Mouse (Mus musculus): ENCODE data around the gene Tarbp2. TPM values are rescaled to one million over a fixed set of nuclear protein-coding genes. Genes with fewer than 3 reads are reported as not detected.

The Tarbp2 gene
- polyA plus RNA-seq, 1 experiment = 67.5 TPM

- no peaks in the 10 kb centered on the region for H3K4me1 ChIP-seq (ENCODE audit: control insufficient read depth, insufficient read depth, low read length)
- TF ChIP-seq POLR2A (IDR thresholded peaks at IDR 0.05; ENCODE audit: borderline replicate concordance, control insufficient read depth, low read depth, low read length) (no peak), CTCF (IDR thresholded peaks at IDR 0.05; ENCODE audit: control insufficient read depth, insufficient read depth, low read length) (no peak)
- H3K4me3 ChIP-seq (replicated peaks; ENCODE audit: control insufficient read depth, low read depth, low read length) = no peak overlapping the region
- H3K27ac ChIP-seq (ENCODE audit: control insufficient read depth, insufficient read depth, low read depth, low read length, poor library complexity) = no peak overlapping the region
- 89% methylated on average over 1 of the region's 1 CpGs for WGBS
These were observed 44.5 kb downstream of the Tarbp2 start for GRCm38 (mm10) chr15:102562491-102562890.

- TF ChIP-seq POLR2A (IDR thresholded peaks at IDR 0.05; ENCODE audit: borderline replicate concordance, control insufficient read depth, low read depth, low read length) (no peak), CTCF (IDR thresholded peaks at IDR 0.05; ENCODE audit: control insufficient read depth, insufficient read depth, low read length) (no peak)
- H3K27ac ChIP-seq (ENCODE audit: control insufficient read depth, insufficient read depth, low read depth, low read length, poor library complexity) = no peak overlapping the region
- WGBS = 84% methylated on average over 3 of the region's 3 CpGs
- H3K4me1 ChIP-seq (ENCODE audit: control insufficient read depth, insufficient read depth, low read length) = no peaks in the 10 kb centered on the region
- no peak overlapping the region for H3K4me3 ChIP-seq (replicated peaks; ENCODE audit: control insufficient read depth, low read depth, low read length)
These were observed 45.1 kb downstream of the Tarbp2 start for GRCm38 (mm10) chr15:102563061-102563460.

GRCm38 (mm10) chr15:102563681-102564080, 45.7 kb downstream of the Tarbp2 start:
- no peak overlapping the region for H3K4me3 ChIP-seq (replicated peaks; ENCODE audit: control insufficient read depth, low read depth, low read length)
- H3K4me1 ChIP-seq (ENCODE audit: control insufficient read depth, insufficient read depth, low read length) = no peaks in the 10 kb centered on the region
- 86% methylated on average over 5 of the region's 5 CpGs for WGBS
- TF ChIP-seq POLR2A (IDR thresholded peaks at IDR 0.05; ENCODE audit: borderline replicate concordance, control insufficient read depth, low read depth, low read length) = no peak
- TF ChIP-seq CTCF (IDR thresholded peaks at IDR 0.05; ENCODE audit: control insufficient read depth, insufficient read depth, low read length) = no peak
- no peak overlapping the region for H3K27ac ChIP-seq (ENCODE audit: control insufficient read depth, insufficient read depth, low read depth, low read length, poor library complexity)

GRCm38 (mm10) chr15:102567849-102568248, 49.9 kb downstream of the Tarbp2 start:
- WGBS = 52% methylated on average over 2 of the region's 2 CpGs
- Histone ChIP-seq H3K4me1 (ENCODE audit: control insufficient read depth, insufficient read depth, low read length) (no peaks in the 10 kb centered on the region), H3K27ac (ENCODE audit: control insufficient read depth, insufficient read depth, low read depth, low read length, poor library complexity) (no peak overlapping the region), H3K4me3 (replicated peaks; ENCODE audit: control insufficient read depth, low read depth, low read length) (no peak overlapping the region)
- TF ChIP-seq CTCF (IDR thresholded peaks at IDR 0.05; ENCODE audit: control insufficient read depth, insufficient read depth, low read length) = no peak
- no peak for TF ChIP-seq POLR2A (IDR thresholded peaks at IDR 0.05; ENCODE audit: borderline replicate concordance, control insufficient read depth, low read depth, low read length)

GRCm38 (mm10) chr15:102572081-102572480, 54.1 kb downstream of the Tarbp2 start:
- WGBS = 84% methylated on average over 3 of the region's 3 CpGs
- H3K27ac ChIP-seq (ENCODE audit: control insufficient read depth, insufficient read depth, low read depth, low read length, poor library complexity) = no peak overlapping the region
- H3K4me1 ChIP-seq (ENCODE audit: control insufficient read depth, insufficient read depth, low read length) = no peaks in the 10 kb centered on the region
- TF ChIP-seq CTCF (IDR thresholded peaks at IDR 0.05; ENCODE audit: control insufficient read depth, insufficient read depth, low read length) = no peak
- no peak for TF ChIP-seq POLR2A (IDR thresholded peaks at IDR 0.05; ENCODE audit: borderline replicate concordance, control insufficient read depth, low read depth, low read length)
- H3K4me3 ChIP-seq (replicated peaks; ENCODE audit: control insufficient read depth, low read depth, low read length) = no peak overlapping the region

Other genes with a start within 250 kb of the Tarbp2 start
- not detected in 2 replicates for gene Gm9918, start 247.6 kb upstream of the Tarbp2 start, polyA plus RNA-seq (2011; ENCODE audit: insufficient read depth, insufficient read length, low replicate concordance, missing spikeins)
- 10.5 and 13.5 TPM in 2 replicates for gene Mfsd5, start 238.7 kb upstream of the Tarbp2 start, polyA plus RNA-seq (2011; ENCODE audit: insufficient read depth, insufficient read length, low replicate concordance, missing spikeins)
- 22.9 and 39.8 TPM in 2 replicates for gene Espl1, start 221.9 kb upstream of the Tarbp2 start, polyA plus RNA-seq (2011; ENCODE audit: insufficient read depth, insufficient read length, low replicate concordance, missing spikeins)
- 352 and 432 TPM in 2 replicates for gene Pfdn5, start 192.1 kb upstream of the Tarbp2 start, polyA plus RNA-seq (2011; ENCODE audit: insufficient read depth, insufficient read length, low replicate concordance, missing spikeins)
- 40.0 and 43.6 TPM in 2 replicates for gene Myg1, start 186.5 kb upstream of the Tarbp2 start, polyA plus RNA-seq (2011; ENCODE audit: insufficient read depth, insufficient read length, low replicate concordance, missing spikeins)
- gene Aaas, start 167.4 kb upstream of the Tarbp2 start, polyA plus RNA-seq (2011; ENCODE audit: insufficient read depth, insufficient read length, low replicate concordance, missing spikeins) = 56.6 and 97.9 TPM in 2 replicates
- 3.2 and 3.5 TPM in 2 replicates for gene Sp7, start 151.0 kb upstream of the Tarbp2 start, polyA plus RNA-seq (2011; ENCODE audit: insufficient read depth, insufficient read length, low replicate concordance, missing spikeins)
- gene Sp1, start 112.0 kb upstream of the Tarbp2 start, polyA plus RNA-seq (2011; ENCODE audit: insufficient read depth, insufficient read length, low replicate concordance, missing spikeins) = 13.8 and 35.2 TPM in 2 replicates
- 4.8 TPM in 1 of 2 replicates, not detected in the other for gene Amhr2, start 72.8 kb upstream of the Tarbp2 start, polyA plus RNA-seq (2011; ENCODE audit: insufficient read depth, insufficient read length, low replicate concordance, missing spikeins)
- gene Prr13, start 59.2 kb upstream of the Tarbp2 start, polyA plus RNA-seq (2011; ENCODE audit: insufficient read depth, insufficient read length, low replicate concordance, missing spikeins) = 125 and 251 TPM in 2 replicates
- gene Pcbp2, start 47.7 kb upstream of the Tarbp2 start, polyA plus RNA-seq (2011; ENCODE audit: insufficient read depth, insufficient read length, low replicate concordance, missing spikeins) = 210 and 264 TPM in 2 replicates
- gene Gm10337, start 14.5 kb upstream of the Tarbp2 start, polyA plus RNA-seq (2011; ENCODE audit: insufficient read depth, insufficient read length, low replicate concordance, missing spikeins) = not detected in 2 replicates
- 2.2 and 3.1 TPM in 2 replicates for gene Map3k12, start 1.1 kb upstream of the Tarbp2 start, polyA plus RNA-seq (2011; ENCODE audit: insufficient read depth, insufficient read length, low replicate concordance, missing spikeins)
- 16.0 and 32.7 TPM in 2 replicates for gene Npff, start 6.8 kb downstream of the Tarbp2 start, polyA plus RNA-seq (2011; ENCODE audit: insufficient read depth, insufficient read length, low replicate concordance, missing spikeins)
- gene Gm28047, start 106.9 kb downstream of the Tarbp2 start, polyA plus RNA-seq (2011; ENCODE audit: insufficient read depth, insufficient read length, low replicate concordance, missing spikeins) = 7.3 TPM in 1 of 2 replicates, not detected in the other
- 29.6 and 45.2 TPM in 2 replicates for gene Atf7, start 107.3 kb downstream of the Tarbp2 start, polyA plus RNA-seq (2011; ENCODE audit: insufficient read depth, insufficient read length, low replicate concordance, missing spikeins)
- 189 and 212 TPM in 2 replicates for gene Atp5g2, start 154.2 kb downstream of the Tarbp2 start, polyA plus RNA-seq (2011; ENCODE audit: insufficient read depth, insufficient read length, low replicate concordance, missing spikeins)
- 24.4 and 28.0 TPM in 2 replicates for gene Calcoco1, start 204.0 kb downstream of the Tarbp2 start, polyA plus RNA-seq (2011; ENCODE audit: insufficient read depth, insufficient read length, low replicate concordance, missing spikeins)